Mouse (Mus musculus) macrophage (primary cell): ENCODE results near the gene Tbc1d10b. TPM values are rescaled to one million over a fixed set of nuclear protein-coding genes. Genes with fewer than 3 reads are reported as not detected.

Experiments
- H3K27ac ChIP-seq: fragments of 350-480 bp; formaldehyde crosslinking; 2 replicates; pipeline ENCODE4 v1.9.0; 2021
- H3K36me3 ChIP-seq: fragments of 350-480 bp; formaldehyde crosslinking; 2 replicates; pipeline ENCODE4 v1.9.0; 2021; ENCODE audit errors: inconsistent target
- H3K4me3 ChIP-seq: fragments of 350-480 bp; formaldehyde crosslinking; 2 replicates; pipeline ENCODE4 v1.9.0; 2021; ENCODE audit errors: inconsistent target
- H3K79me2 ChIP-seq: fragments of 350-480 bp; formaldehyde crosslinking; 2 replicates; pipeline ENCODE4 v1.9.0; 2021; ENCODE audit errors: inconsistent target
- WGBS: methylation state at CpG from one replicate; pipeline ENCODE4 v1.1.7; 2026; ENCODE audit warnings: inconsistent platforms; ENCODE audit not compliant: missing documents; 5-methylcytosine and 5-hydroxymethylcytosine counted together
- polyA plus RNA-seq: library from polyadenylated mRNA; stranded (reverse); fragments of 250-400 nt; gene quantifications from 3 replicates; pipeline ENCODE4 v1.2.4, GENCODE M21; 2018; ENCODE audit warnings: inconsistent platforms

Gene Tbc1d10b
- polyA plus RNA-seq, 1 experiment from 2014 or later, result 32.8 TPM

DNA sequence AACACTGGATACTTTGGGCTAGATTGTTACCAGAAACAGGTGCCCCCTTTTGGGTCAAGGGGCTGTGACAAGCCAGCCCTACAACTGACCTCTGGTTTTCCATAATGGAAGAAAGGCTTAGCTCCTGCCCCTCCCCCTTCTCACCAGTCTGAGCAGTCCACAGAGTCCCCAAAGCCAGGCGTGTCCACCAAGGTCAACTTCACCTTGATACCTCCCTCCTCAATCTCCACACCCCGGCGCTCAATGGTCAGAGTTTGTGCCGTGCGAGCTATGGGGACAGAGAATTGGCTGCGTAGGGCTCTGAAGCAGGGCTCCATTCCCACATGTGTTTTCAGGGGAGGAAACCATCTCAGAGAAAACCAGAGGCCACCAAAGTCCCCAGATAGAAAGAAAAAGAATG lies 9.2 kb upstream of the Tbc1d10b start:
- Histone ChIP-seq H3K36me3 (no peaks in the 10 kb centered on the region), H3K4me3 (no peak overlapping the region), H3K79me2 (no peaks in the 10 kb centered on the region), H3K27ac (no peak overlapping the region)
- 74% methylated on average over 6 of the region's 6 CpGs for WGBS

DNA sequence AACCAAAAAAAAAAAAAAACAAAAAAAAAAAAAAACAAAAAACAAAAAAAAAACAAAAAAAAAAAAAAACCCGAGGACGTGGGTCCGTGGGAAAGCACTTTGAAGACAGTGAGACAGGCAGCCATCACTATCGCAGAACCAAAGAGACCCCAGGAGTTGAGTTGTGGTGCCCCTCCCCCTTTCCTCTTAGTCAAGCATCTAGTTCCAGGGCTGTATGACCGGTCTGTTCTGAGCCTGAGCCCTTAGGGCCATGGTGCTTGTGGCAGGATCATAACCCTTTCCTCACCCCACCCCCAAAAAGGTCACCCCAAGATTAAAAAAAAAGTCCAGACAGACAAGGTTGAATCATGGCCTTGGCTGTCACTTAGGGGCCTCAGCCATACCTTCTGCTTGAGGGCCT lies 8.0 kb upstream of the Tbc1d10b start:
- Histone ChIP-seq H3K36me3 (no peaks in the 10 kb centered on the region), H3K27ac (no peak overlapping the region), H3K4me3 (no peak overlapping the region), H3K79me2 (no peaks in the 10 kb centered on the region)
- 82% methylated on average over 5 of the region's 5 CpGs for WGBS

DNA sequence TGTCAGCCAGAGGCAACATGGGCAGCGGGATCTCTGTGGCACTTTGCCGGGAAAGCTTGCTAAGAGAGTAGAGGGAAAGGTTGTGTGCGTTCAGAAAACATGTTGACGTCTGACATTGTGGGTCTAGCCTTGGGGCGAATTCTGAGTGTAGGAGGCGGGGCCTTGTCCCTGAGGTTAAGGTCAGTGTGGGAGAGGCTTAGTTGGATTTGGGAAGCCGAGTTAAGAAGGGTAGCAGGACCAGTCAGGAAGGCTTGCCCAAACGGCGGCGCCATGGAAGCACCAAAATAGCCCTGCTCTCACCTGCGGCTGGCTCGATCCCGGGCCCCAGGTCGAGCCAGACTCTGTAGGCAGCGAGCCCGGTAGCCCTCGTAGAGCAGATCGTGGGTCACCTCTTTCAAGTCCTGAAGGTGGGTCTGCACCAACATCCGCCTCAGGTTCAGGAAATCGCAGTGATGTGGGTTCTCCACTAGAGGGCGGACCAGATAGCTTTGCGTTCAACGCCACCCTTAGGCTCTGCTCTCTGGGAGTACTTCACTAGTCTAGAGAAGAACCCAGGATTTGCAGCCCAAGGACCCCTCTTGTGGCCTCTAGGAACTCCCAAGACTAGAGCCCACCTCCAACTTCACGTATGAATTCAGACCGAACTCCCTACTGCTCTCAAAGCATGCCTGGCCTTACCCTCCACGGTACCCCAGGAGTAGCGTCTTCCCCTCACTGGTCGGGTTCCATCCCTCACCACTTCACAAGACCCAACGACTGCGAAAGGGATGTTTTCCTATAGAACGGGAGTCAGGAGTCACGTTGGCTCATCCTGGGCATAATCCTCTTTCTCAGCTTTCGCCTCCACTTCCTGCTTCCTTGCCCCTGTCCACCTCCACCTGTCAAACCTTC lies 7.0 kb upstream of the Tbc1d10b start:
- Histone ChIP-seq H3K27ac (no peak overlapping the region), H3K36me3 (no peaks in the 10 kb centered on the region), H3K4me3 (no peak overlapping the region), H3K79me2 (no peaks in the 10 kb centered on the region)
- 46% methylated on average over 33 of the region's 33 CpGs for WGBS

DNA sequence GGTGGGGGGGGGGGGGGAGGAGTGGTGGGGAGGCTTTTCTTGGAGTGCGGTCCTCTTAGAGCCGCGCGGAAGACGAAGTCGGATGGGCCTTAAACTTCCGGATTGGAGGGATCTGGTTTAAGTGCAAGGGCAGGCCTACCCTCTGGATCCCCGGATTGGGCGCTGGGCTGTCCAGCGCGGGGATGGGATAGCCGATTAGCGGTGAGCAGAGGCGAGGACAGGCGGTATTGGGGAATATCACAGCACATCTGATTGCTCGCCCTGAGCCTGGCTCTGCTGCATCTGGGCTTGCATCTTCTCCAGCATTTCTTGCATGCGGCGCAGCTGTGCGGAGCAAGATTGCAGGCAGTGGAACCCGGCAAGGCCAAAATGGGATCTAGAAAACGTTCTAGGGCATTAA lies 6.3 kb upstream of the Tbc1d10b start:
- Histone ChIP-seq H3K36me3 (no peaks in the 10 kb centered on the region), H3K79me2 (no peaks in the 10 kb centered on the region), H3K4me3 (no peak overlapping the region), H3K27ac (no peak overlapping the region)
- 91% methylated on average over 17 of the region's 21 CpGs for WGBS

DNA sequence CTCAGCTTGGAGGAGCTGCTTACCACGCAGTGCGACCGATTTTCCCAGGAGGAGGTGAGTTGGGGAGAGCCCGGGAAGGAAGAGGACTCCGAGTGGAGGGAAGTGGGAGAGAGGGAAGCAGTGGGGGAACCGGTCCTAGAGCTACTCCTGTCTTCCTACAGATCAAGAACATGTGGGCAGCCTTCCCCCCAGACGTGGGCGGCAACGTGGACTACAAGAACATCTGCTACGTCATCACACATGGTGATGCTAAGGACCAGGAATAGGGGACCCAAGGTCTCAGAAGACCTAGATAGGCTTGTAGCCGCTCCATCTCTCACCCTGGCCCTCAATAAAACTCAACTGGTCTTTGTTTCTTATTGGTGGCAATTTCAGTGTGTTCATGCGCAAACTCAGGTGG lies 5.7 kb upstream of the Tbc1d10b start:
- Histone ChIP-seq H3K36me3 (no peaks in the 10 kb centered on the region), H3K79me2 (no peaks in the 10 kb centered on the region), H3K4me3 (no peak overlapping the region), H3K27ac (no peak overlapping the region)
- 87% methylated on average over 11 of the region's 12 CpGs for WGBS

GRCm38 (mm10) chr7:127213485-127213884 lies 5.2 kb upstream of the Tbc1d10b start:
- WGBS, result 48% methylated on average over 7 of the region's 7 CpGs
- H3K79me2 ChIP-seq, result no peaks in the 10 kb centered on the region
- H3K4me3 ChIP-seq, result no peak overlapping the region
- no peak overlapping the region for H3K27ac ChIP-seq
- no peaks in the 10 kb centered on the region for H3K36me3 ChIP-seq

- Histone ChIP-seq H3K36me3 (no peaks in the 10 kb centered on the region), H3K79me2 (peaks cover 4% of the 10 kb centered on the region), H3K4me3 (no peak overlapping the region), H3K27ac (no peak overlapping the region)
- WGBS, result 90% methylated on average over 12 of the region's 12 CpGs
Observed at GRCm38 (mm10) chr7:127212432-127213250, 4.4 kb upstream of the Tbc1d10b start.

GRCm38 (mm10) chr7:127211014-127211745 lies 2.9 kb upstream of the Tbc1d10b start:
- Histone ChIP-seq H3K36me3 (no peaks in the 10 kb centered on the region), H3K27ac (peak overlapping the region; percentile 48), H3K79me2 (peaks cover 19% of the 10 kb centered on the region), H3K4me3 (no peak overlapping the region)
- 28% methylated on average over 5 of the region's 5 CpGs for WGBS

DNA sequence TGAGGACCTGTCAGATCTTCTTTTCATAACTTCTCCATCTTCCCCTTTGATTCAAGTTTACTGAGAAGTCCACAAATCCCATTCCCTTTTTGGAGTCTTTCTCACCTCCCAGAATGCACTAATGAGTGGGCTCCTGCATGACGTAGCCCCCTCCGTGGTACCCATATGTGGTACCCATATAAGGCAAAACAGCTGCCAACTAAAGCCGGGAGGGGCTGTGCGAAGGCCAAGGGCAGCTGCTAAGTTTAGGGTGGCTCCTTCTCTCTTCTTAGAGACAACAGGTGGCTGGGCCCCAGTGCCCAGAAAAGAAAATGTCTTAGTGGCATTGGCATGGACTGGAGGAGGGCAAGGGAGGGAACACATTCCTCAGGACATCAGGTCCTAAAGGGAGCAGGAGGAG lies 2.0 kb upstream of the Tbc1d10b start:
- H3K36me3 ChIP-seq, result no peaks in the 10 kb centered on the region
- H3K27ac ChIP-seq, result no peak overlapping the region; the same call in 1 of the 2 replicates
- H3K4me3 ChIP-seq, result no peak overlapping the region
- WGBS, result 71% methylated on average over 4 of the region's 4 CpGs
- peaks cover 28% of the 10 kb centered on the region for H3K79me2 ChIP-seq

DNA sequence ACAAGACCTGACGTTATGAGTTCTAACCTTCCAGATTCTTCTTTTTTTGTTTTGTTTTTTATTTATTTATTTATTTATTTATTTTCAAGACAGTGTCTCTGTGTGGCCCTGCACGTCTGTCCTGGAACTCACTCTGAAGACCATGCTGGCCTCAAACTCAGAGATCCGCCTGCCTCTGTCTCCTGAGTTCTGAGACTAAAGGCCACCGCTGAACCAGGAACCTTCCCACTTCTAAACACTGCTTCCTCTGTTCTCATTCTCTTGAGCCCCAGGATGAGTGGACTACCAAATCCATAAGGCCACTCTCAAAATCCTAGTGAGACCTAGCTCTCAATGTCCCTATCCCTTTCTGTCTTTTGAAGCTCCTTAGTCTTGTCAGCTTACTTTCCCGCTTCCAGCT lies 1.6 kb upstream of the Tbc1d10b start:
- WGBS, result 76% methylated on average over 5 of the region's 5 CpGs
- H3K4me3 ChIP-seq, result no peak overlapping the region
- H3K79me2 ChIP-seq, result peaks cover 32% of the 10 kb centered on the region
- no peaks in the 10 kb centered on the region for H3K36me3 ChIP-seq
- H3K27ac ChIP-seq, result peak overlapping the region; percentile 50

GRCm38 (mm10) chr7:127208553-127209438 lies 528 bp upstream of the Tbc1d10b start, which contains the start of gene Mylpf:
Mylpf (plus strand) TSS chr7:127208890.
- Histone ChIP-seq H3K36me3 (peaks cover 3% of the 10 kb centered on the region; the same call in 1 of the 2 replicates), H3K4me3 (peak within 1 kb of the TSS; percentile 95), H3K27ac (peak within 1 kb of the TSS; percentile 80), H3K79me2 (peaks cover 43% of the 10 kb centered on the region)
- WGBS, result 2% methylated on average over 39 of the region's 44 CpGs

- H3K4me3 ChIP-seq, result peak overlapping the region; percentile 95
- H3K79me2 ChIP-seq, result peaks cover 54% of the 10 kb centered on the region
- peak overlapping the region; percentile 80 for H3K27ac ChIP-seq
- peaks cover 15% of the 10 kb centered on the region for H3K36me3 ChIP-seq
- WGBS, result 0% methylated on average over 52 of the region's 53 CpGs
Observed at GRCm38 (mm10) chr7:127207374-127208294, 634 bp downstream of the Tbc1d10b start.

- 0% methylated on average over 2 of the region's 2 CpGs for WGBS
- Histone ChIP-seq H3K79me2 (peaks cover 65% of the 10 kb centered on the region), H3K36me3 (peaks cover 25% of the 10 kb centered on the region), H3K4me3 (peak overlapping the region; percentile 95), H3K27ac (peak overlapping the region; percentile 80)
Observed at GRCm38 (mm10) chr7:127206606-127207005, 1.7 kb downstream of the Tbc1d10b start.
